Mouse (Mus musculus) stomach, embryonic 15.5 days (tissue): Measurements from ENCODE around the gene Tmbim6. TPM values are rescaled to one million over a fixed set of nuclear protein-coding genes. Genes with fewer than 3 reads are reported as not detected.
"Not testable (repeated sequence)": the region's sequence is repeated elsewhere in the genome, so short reads cannot be mapped to it uniquely, and the experiment has no call there.

Source experiments
- ATAC-seq: fragments of 200-750 bp; cut with Nextera tagmentation; 2 replicates; pipeline ENCODE4 v1.8.0; 2017; ENCODE audit warnings: low read depth, moderate number of reproducible peaks, moderate TSS enrichment; ENCODE audit not compliant: insufficient read depth, low FRiP score
- H3K27ac ChIP-seq: fragments of 300-500 bp; sonication (generic); 2 replicates; pipeline ENCODE4 v1.5.1; 2015; ENCODE audit warnings: mild to moderate bottlenecking, inconsistent platforms
- H3K27me3 ChIP-seq: fragments of 300-500 bp; sonication (generic); replicated peaks from 2 replicates; pipeline ENCODE4 v1.6.1; 2015; ENCODE audit warnings: inconsistent platforms
- H3K36me3 ChIP-seq: fragments of 300-500 bp; sonication (generic); 2 replicates; pipeline ENCODE4 v1.6.1; 2015; ENCODE audit warnings: inconsistent platforms
- H3K4me1 ChIP-seq: fragments of 300-500 bp; sonication (generic); 2 replicates; pipeline ENCODE4 v1.6.1; 2015; ENCODE audit warnings: inconsistent platforms
- H3K4me2 ChIP-seq: fragments of 300-500 bp; sonication (generic); 2 replicates; pipeline ENCODE4 v1.6.1; 2015; ENCODE audit warnings: mild to moderate bottlenecking, inconsistent platforms
- H3K4me3 ChIP-seq: fragments of 300-500 bp; sonication (generic); replicated peaks from 2 replicates; pipeline ENCODE4 v1.5.1; 2015; ENCODE audit warnings: inconsistent platforms
- H3K9ac ChIP-seq: fragments of 300-500 bp; sonication (generic); 2 replicates; pipeline ENCODE4 v1.6.1; 2015; ENCODE audit warnings: inconsistent platforms
- H3K9me3 ChIP-seq: fragments of 300-500 bp; sonication (generic); 2 replicates; pipeline ENCODE4 v1.6.1; 2016; ENCODE audit warnings: inconsistent platforms
- WGBS: fragments of 180-500 bp; shearing (Covaris S2); methylation state at CpG from one replicate; pipeline ENCODE4 v1.1.7; 2015; 5-methylcytosine and 5-hydroxymethylcytosine counted together
- polyA plus RNA-seq: library from polyadenylated mRNA; unstranded; fragments of >200 nt; fragmentation: Nextera tagmentation; extraction: Ambion mirVana; gene quantifications from 2 replicates; pipeline ENCODE4 v1.2.1, GENCODE M21; 2015

Tmbim6 gene
- polyA plus RNA-seq, 1 experiment from 2014 or later, result 426 TPM

DNA sequence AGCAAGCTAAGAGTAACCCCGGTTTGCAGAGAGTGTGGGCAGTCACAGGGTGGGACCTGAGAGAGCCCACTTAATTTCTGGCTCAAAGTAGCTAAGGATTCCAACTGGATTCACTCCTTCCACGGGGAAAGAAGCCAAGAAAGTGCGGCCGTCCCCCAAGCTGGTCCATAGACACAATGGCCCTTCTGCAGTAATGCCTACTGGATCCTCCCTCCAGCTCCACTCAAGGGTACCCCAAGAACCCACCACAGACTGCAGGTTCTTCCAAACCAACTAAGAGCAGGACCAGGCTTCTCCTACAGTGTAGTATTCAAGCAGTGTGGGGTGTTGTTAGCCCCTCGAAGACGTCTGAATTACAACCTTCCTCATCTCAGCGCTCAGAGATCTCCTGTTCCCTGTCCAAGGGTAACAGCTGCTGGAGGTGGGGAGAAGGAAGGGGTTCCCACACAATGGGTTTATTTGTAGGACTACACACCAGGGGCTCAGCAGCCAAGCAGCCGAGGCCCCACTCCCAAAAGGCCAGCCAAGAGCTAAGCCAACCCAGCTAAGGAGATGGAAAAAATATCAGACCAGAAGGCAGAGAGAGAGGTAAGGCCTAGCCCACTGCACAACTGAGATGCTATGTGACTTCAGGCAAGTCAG is 48.3 kb downstream of the Tmbim6 start:
- WGBS, result 31% methylated on average over 8 of the region's 8 CpGs
- Histone ChIP-seq H3K27ac (peak overlapping the region; percentile 78), H3K4me2 (peak overlapping the region; percentile 17; the same call in 1 of the 2 replicates), H3K27me3 (no peaks in the 10 kb centered on the region), H3K4me3 (no peak overlapping the region), H3K9ac (no peak overlapping the region), H3K4me1 (peaks cover 38% of the 10 kb centered on the region), H3K9me3 (no peaks in the 10 kb centered on the region), H3K36me3 (no peaks in the 10 kb centered on the region)
- ATAC-seq, result peak; percentile 40

DNA sequence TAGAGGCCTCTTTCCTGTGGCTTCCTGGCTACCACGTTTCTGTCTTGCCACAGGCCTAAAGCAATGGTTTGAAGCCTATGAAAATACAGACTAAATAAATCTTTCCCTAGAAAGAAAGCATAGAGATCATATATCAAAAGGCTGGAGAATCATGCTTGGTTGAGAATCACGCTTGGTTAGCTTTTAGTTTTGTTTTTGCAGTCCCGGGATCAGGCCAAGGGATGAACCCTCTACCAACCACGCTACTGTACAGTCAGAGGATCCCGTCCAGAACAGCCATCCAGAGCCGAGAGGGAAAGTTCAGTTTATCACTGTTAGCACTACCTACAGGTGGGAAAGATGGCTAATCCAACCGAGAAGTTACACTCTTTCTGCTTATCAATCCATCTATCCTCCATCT is 49.7 kb downstream of the Tmbim6 start:
- 68% methylated on average over 7 of the region's 7 CpGs for WGBS

DNA sequence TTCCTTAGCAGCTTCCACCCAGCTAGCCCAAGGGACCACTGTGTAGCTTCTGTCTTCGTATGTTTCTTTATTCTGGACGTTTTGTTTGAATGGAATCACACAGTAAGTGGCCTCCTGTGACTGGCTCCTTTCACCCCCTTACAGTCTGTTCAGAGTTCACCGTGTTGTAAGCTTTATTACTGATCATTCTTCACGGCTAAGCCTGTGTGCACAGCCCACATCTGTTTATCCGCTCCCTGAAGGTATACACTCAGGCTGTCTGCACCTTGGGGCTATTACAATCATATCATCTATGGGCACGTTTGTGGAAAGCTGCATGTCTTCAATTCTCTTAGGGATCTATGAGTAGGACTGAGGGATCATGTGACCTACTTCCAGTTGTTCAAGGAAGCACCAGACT is 52.9 kb downstream of the Tmbim6 start:
- Histone ChIP-seq H3K4me1 (peaks cover 22% of the 10 kb centered on the region), H3K9ac (no peak overlapping the region), H3K4me2 (no peak overlapping the region), H3K27ac (no peak overlapping the region), H3K4me3 (no peak overlapping the region), H3K9me3 (no peaks in the 10 kb centered on the region), H3K36me3 (no peaks in the 10 kb centered on the region), H3K27me3 (no peaks in the 10 kb centered on the region)
- ATAC-seq, result no peak
- WGBS, result 50% methylated on average over 6 of the region's 6 CpGs

More for the DNA sequence above, 49.7 kb downstream of the Tmbim6 start:
- Histone ChIP-seq H3K9ac (no peak overlapping the region), H3K27me3 (no peaks in the 10 kb centered on the region), H3K4me2 (no peak overlapping the region), H3K27ac (no peak overlapping the region; the same call in 1 of the 2 replicates), H3K4me3 (no peak overlapping the region), H3K9me3 (no peaks in the 10 kb centered on the region), H3K36me3 (no peaks in the 10 kb centered on the region), H3K4me1 (peaks cover 34% of the 10 kb centered on the region)
- ATAC-seq, result no peak

DNA sequence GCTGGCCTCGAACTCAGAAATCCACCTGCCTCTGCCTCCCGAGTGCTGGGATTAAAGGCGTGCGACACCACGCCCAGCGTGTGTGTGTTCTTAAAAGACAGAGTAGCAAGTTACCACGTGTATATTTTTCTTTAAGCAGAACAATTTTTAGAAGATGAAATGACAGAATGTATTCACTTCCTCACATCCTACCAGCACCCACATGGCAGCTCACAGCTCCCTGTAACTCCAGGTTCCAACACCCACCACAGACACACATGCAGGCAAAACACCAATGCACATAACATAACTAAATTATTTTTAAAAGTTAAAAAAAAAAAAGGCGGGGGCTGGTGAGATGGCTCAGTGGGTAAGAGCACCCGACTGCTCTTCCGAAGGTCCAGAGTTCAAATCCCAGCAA is 53.5 kb downstream of the Tmbim6 start:
- H3K9me3 ChIP-seq, H3K27me3 ChIP-seq, H3K9ac ChIP-seq, H3K27ac ChIP-seq, ATAC-seq, H3K4me3 ChIP-seq, H3K4me2 ChIP-seq, H3K36me3 ChIP-seq: not testable (repeated sequence)
- 87% methylated on average over 10 of the region's 10 CpGs for WGBS
- H3K4me1 ChIP-seq, result peaks cover 16% of the 10 kb centered on the region

DNA sequence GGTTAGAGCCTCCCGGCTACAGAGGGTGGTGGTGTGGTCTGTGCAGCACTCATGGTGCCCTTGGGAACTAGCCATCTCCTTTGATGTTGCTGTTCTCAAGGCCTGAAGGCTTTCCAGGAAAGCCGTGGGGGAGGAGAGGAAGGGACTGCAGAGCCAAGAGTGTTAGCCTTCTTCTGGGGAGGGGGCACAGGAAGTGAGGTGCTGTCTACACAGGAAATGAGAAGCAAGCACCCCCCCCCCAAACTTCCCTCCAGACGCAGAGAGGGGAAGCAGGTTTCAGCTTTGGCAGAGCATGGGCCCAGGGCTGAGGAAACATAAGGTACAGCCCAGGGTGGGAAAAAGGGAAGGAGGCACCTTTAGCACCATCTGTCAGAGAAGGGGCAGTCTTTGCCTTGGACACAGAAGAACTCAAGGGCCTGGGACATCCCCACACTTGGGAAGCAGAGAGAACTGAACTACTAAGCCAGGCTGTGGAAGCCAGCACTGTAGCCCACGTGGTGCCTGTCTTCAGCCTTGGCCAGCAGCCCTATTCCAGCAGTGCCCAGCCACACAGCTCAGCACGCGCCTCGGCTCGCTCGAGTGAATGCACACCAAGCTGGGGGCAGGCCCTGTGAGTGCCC is 56.6 kb downstream of the Tmbim6 start:
- Histone ChIP-seq H3K27me3 (no peaks in the 10 kb centered on the region), H3K4me1 (peaks cover 11% of the 10 kb centered on the region), H3K9ac (no peak overlapping the region), H3K4me3 (no peak overlapping the region), H3K9me3 (no peaks in the 10 kb centered on the region), H3K27ac (peak overlapping the region; percentile 44), H3K4me2 (no peak overlapping the region), H3K36me3 (no peaks in the 10 kb centered on the region)
- peak; percentile 36 for ATAC-seq
- 62% methylated on average over 9 of the region's 9 CpGs for WGBS

DNA sequence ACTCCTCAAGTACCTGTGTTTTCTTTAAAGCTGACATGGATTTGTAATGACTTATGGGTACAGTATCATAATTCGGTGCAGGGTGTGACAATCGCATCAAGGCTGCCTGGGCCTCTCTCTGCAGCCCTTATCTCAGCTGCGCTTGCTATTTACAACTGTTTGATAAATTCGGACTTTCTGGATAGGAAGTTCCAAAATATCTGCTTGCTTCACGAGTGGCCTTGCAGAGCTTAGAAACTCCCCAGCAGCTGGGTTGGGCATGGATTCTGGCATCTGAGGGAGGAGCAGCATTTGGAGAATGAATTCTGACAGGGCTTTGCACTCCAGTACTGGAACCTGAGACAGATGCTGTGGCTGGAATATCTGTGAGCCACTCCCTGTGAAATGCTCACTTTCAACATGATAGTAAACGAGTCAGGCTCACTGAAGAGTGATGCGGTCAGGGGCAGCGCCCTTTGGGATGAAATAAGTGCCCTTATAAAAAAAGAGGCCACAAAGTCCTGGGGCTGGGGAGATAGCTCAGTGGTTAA is 57.1 kb downstream of the Tmbim6 start:
- Histone ChIP-seq H3K4me2 (no peak overlapping the region), H3K9me3 (no peaks in the 10 kb centered on the region), H3K27ac (peak overlapping the region; percentile 44), H3K4me3 (no peak overlapping the region), H3K27me3 (no peaks in the 10 kb centered on the region), H3K36me3 (no peaks in the 10 kb centered on the region), H3K4me1 (peaks cover 13% of the 10 kb centered on the region), H3K9ac (no peak overlapping the region)
- ATAC-seq, result peak; percentile 38; the same call in 1 of the 2 replicates
- WGBS, result 57% methylated on average over 8 of the region's 8 CpGs

DNA sequence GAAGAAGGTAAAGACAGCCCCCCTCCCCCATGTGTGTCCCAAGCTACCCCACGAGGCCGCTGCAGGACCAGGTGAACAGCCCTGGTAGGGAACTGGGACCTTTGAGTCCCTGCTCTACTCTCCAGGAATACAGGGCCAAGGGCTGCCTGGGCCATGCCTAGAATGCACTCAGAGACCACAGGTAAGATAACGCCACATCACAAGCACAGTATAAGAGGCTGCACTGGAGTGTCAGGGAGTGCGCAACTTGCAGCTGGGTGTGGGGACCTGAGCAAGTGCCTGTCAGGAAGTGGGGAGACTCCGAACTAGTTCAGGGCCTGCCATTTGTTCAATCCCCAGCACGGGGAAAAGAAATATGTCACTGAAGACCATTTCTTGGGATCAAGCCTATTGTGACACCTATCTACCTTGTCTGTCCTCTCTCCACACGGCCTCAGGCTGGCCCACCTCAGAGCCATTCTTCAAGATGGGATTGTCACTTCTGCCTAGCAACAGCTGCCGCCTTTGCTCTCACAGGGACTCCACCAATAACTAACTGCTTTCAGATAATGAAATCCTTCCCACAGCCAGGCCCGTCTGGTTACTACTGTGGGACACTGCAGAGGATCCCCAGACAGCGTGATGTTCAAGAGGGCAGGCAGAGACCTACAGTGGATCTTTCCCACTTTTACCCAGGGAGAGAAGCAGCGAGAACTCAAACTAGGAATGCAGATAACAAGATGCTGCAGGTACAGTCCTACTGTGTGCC is 60.6 kb downstream of the Tmbim6 start:
- Histone ChIP-seq H3K4me1 (peaks cover 30% of the 10 kb centered on the region), H3K36me3 (no peaks in the 10 kb centered on the region)
- no peak for ATAC-seq

DNA sequence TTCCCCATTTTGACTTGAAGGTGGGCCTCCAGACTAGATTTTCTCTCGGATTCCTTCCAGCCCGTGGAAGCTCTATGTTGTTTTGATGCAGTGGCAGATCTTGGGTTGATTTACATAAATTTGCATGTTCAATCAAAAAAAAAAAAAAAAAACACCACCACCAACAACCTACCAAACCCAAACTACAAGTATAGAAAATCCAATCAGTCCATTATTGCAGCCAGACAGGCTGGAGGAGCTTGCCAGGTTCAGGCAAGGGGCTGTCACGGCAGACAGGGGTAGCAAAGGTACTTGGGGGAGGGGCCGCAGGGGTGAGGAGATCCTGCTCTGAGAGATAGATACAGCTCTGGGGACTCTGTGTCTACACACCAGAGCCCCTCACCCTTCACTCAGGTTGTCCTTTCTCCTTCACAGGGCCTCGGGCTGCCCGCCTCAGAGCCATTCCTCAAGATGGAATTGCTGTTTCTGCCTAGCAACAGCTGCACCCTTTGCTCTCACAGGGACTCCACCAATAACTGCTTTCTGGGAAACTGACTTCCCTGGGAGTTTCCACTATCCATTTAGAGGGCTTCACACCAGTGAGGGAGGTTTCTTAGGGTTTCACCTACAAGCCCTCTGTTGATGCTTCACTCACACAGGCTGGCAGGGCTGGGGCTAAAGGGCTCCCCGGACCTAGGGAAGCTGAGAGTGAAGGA is 62.0 kb downstream of the Tmbim6 start:
- WGBS, result 74% methylated on average over 7 of the region's 7 CpGs
- Histone ChIP-seq H3K9me3 (no peaks in the 10 kb centered on the region), H3K9ac (no peak overlapping the region), H3K4me1 (peaks cover 23% of the 10 kb centered on the region), H3K4me2 (no peak overlapping the region), H3K36me3 (no peaks in the 10 kb centered on the region), H3K27me3 (no peaks in the 10 kb centered on the region), H3K4me3 (no peak overlapping the region), H3K27ac (no peak overlapping the region; the same call in 1 of the 2 replicates)
- ATAC-seq, result no peak

More for the DNA sequence above, 60.6 kb downstream of the Tmbim6 start:
- Histone ChIP-seq H3K9me3 (no peaks in the 10 kb centered on the region), H3K4me2 (no peak overlapping the region), H3K9ac (no peak overlapping the region), H3K27me3 (no peaks in the 10 kb centered on the region), H3K4me3 (no peak overlapping the region), H3K27ac (no peak overlapping the region)
- 66% methylated on average over 11 of the region's 11 CpGs for WGBS

DNA sequence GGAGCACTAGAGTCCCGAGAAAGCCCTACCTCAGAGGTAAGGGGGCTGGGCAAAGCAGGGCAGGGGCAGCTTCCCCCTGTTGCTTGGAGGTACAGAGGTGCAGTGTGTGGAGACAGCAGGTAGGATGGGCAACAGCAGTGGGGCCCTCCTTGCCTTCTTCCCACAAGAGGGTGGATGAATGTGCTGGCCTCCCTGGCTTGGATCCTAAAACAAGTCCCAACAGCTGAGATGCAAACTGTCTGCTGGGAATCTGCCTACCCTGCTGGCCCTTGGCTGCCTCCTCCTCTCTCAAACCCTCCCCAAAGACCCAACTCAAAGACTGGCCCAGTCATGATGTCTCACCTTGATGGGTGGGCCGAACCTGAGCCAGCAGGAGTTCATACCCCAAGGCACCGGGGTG is 62.7 kb downstream of the Tmbim6 start:
- Histone ChIP-seq H3K27me3 (no peaks in the 10 kb centered on the region), H3K9me3 (no peaks in the 10 kb centered on the region), H3K36me3 (no peaks in the 10 kb centered on the region), H3K9ac (no peak overlapping the region), H3K27ac (no peak overlapping the region), H3K4me1 (peaks cover 21% of the 10 kb centered on the region), H3K4me3 (no peak overlapping the region), H3K4me2 (peak overlapping the region; percentile 78; the same call in 1 of the 2 replicates)
- WGBS, result 83% methylated on average over 3 of the region's 3 CpGs
- ATAC-seq, result no peak

DNA sequence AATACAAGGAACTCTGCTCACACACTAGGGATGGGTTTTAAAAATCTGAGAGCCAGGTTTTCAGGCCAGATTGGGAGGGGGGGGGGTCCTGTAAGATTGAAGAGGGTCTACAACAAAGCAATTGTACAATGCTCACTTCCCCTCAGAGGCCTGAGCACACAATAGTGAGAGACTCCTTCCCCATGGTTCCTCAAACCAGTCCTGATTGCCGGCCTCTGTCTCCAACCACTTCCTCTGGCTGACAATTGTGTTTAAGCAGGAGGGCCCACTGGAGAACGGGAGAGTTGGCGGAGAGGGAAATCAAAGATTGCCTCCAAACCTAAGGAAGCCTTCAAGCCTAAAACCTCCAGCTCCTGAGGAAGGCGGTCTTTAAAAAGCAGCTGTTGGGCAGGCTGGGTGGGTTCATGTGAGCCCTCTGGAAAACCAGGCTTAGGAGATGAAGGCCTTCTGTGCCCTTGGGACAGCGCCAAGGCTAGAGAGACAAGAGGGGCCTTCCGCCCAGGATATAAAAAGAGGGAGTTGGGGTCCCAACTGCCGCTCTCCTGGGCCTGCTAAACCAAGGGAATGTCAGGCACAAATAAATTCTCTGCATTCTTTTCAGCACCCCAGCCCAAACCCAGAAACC is 63.8 kb downstream of the Tmbim6 start:
- Histone ChIP-seq H3K27me3 (no peaks in the 10 kb centered on the region), H3K27ac (peak overlapping the region; percentile 90), H3K4me1 (peaks cover 21% of the 10 kb centered on the region), H3K36me3 (no peaks in the 10 kb centered on the region), H3K4me3 (peak overlapping the region; percentile 70), H3K9me3 (no peaks in the 10 kb centered on the region), H3K4me2 (peak overlapping the region; percentile 78), H3K9ac (peak overlapping the region; percentile 63; the same call in 1 of the 2 replicates)
- no peak for ATAC-seq
- WGBS, result 21% methylated on average over 7 of the region's 7 CpGs

DNA sequence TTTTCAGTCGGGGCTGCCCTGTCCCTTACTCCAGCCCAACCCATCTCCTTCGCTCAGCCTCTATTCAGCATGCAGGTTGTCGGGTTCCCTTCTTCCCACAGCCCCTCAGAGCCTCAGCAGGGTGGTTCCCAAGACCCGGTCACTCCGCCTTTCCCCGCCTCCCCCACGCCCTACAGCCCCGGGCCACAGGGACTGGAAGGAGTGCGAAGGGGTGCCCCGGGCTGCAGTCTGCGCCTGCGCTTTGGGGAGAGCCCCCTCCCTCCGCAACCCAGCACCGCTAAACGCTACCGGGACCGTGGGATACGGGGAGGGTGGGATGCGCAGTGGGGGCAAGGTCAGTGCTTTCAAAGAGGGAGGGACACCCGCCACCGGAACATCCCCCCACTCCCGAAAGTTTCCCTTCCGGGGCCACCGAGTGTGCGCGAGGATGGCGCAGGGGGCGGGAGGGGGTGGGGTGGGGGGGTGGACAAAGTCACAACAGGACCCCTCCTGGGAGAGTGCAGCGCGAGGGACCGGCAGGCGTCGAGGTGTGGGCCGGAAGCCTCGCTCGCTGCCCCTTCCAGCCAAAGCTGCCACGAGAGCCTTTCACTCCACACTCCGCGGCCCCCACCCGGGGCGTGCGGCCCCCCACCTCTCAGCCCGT is 64.4 kb downstream of the Tmbim6 start:
- Histone ChIP-seq H3K4me2 (peak overlapping the region; percentile 78), H3K36me3 (no peaks in the 10 kb centered on the region), H3K9ac (peak overlapping the region; percentile 63), H3K27ac (peak overlapping the region; percentile 90), H3K4me3 (peak overlapping the region; percentile 70), H3K27me3 (no peaks in the 10 kb centered on the region), H3K4me1 (peaks cover 21% of the 10 kb centered on the region), H3K9me3 (no peaks in the 10 kb centered on the region)
- peak; percentile 56 for ATAC-seq
- under 1% methylated on average over 39 of the region's 43 CpGs for WGBS
